ENCODE assay signal across 10 mouse cellular contexts in the genomic region with DNA sequence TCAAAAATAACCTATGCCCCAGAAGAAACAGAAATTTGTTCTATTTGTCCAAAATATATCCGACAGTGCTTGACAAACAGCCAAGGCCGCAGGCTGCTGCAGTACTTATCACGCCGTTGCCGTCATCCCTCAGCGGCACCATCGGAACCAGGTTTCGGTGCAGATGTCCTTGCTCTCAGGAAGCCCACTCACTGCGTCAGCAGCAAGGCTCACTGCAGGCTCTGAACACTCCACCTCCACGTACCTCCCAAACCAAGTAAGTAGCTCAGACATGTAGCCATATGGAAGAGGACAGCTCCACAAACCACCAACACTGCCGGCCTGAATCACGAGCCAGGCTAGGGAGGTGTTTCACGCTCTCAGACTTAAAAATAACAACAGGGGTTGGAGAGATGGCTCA. TPM values are rescaled to one million over a fixed set of nuclear protein-coding genes. Genes with fewer than 3 reads are reported as not detected.
DNase-seq lines count a peak whose midpoint lies in the region.
"Had no signal": no experiment of that assay in that cellular context is flagged by ENCODE, and none has a peak within 500 bp of the region (broad histone marks: within the 10 kb centered on the region; RNA-seq: fewer than 3 reads in every experiment).

No protein-coding gene starts in this region.

- intact Hi-C loops in left cerebral cortex, postnatal 25 days (cut with DNase I): loop anchor here (1.0 to 2.0 kb wide), 3 partner anchors 18 to 68 kb away; no protein-coding TSS in a partner anchor

- DNase-seq in cerebellum, adult 11-12 months: peak; percentile 69
- DNase-seq in cerebellum, postnatal 4 days (ENCODE audit: low spot score in 2 of 2): no peak
- DNase-seq in brain, adult 2 months (ENCODE audit: low read depth, low spot score): peak; percentile 95
- DNase-seq in frontal cortex, postnatal 36 days (ENCODE audit: low spot score in 2 of 2): peak; percentile 85 to 93
- peak; percentile 78 to 98 for DNase-seq in left cerebral cortex, postnatal 25 days (ENCODE audit: low spot score in 2 of 2)
- DNase-seq in kidney, postnatal 10 days: no peak
- no peak for DNase-seq in kidney, adult 18-20 months
- no peak for DNase-seq in lung, postnatal 14 days
- DNase-seq: kidney, adult 9 months; liver, postnatal 0 days had no signal

RNA-seq across cellular contexts. Expression of a gene that starts 24.9 kb away (rescaled TPM):
- total RNA-seq in left cerebral cortex, postnatal 25 days (2021): 10 to 100 TPM; 48.1 to 50.7 TPM

Comparison
In these comparisons a context has a peak if more than half of its experiments do, and no peak if none do; other contexts are left out.
1. DNase-seq: peak in cerebellum, adult 11-12 months (single experiment), brain, adult 2 months (single experiment), frontal cortex, postnatal 36 days (2 of 2) and left cerebral cortex, postnatal 25 days (2 of 2); none in cerebellum, postnatal 4 days (0 of 2), kidney, postnatal 10 days (single experiment), kidney, adult 18-20 months (single experiment) and lung, postnatal 14 days (single experiment).